Mouse (Mus musculus) stomach, embryonic 15.5 days (tissue): Measurements from ENCODE around the gene Cd151. TPM values are rescaled to one million over a fixed set of nuclear protein-coding genes. Genes with fewer than 3 reads are reported as not detected.

Experiments
- ATAC-seq: fragments of 200-750 bp; cut with Nextera tagmentation; 2 replicates; pipeline ENCODE4 v1.8.0; 2017; ENCODE audit warnings: low read depth, moderate number of reproducible peaks, moderate TSS enrichment; ENCODE audit not compliant: insufficient read depth, low FRiP score
- H3K27ac ChIP-seq: fragments of 300-500 bp; sonication (generic); 2 replicates; pipeline ENCODE4 v1.5.1; 2015; ENCODE audit warnings: mild to moderate bottlenecking, inconsistent platforms
- H3K27me3 ChIP-seq: fragments of 300-500 bp; sonication (generic); replicated peaks from 2 replicates; pipeline ENCODE4 v1.6.1; 2015; ENCODE audit warnings: inconsistent platforms
- H3K36me3 ChIP-seq: fragments of 300-500 bp; sonication (generic); 2 replicates; pipeline ENCODE4 v1.6.1; 2015; ENCODE audit warnings: inconsistent platforms
- H3K4me1 ChIP-seq: fragments of 300-500 bp; sonication (generic); 2 replicates; pipeline ENCODE4 v1.6.1; 2015; ENCODE audit warnings: inconsistent platforms
- H3K4me2 ChIP-seq: fragments of 300-500 bp; sonication (generic); 2 replicates; pipeline ENCODE4 v1.6.1; 2015; ENCODE audit warnings: mild to moderate bottlenecking, inconsistent platforms
- H3K4me3 ChIP-seq: fragments of 300-500 bp; sonication (generic); replicated peaks from 2 replicates; pipeline ENCODE4 v1.5.1; 2015; ENCODE audit warnings: inconsistent platforms
- H3K9ac ChIP-seq: fragments of 300-500 bp; sonication (generic); 2 replicates; pipeline ENCODE4 v1.6.1; 2015; ENCODE audit warnings: inconsistent platforms
- H3K9me3 ChIP-seq: fragments of 300-500 bp; sonication (generic); 2 replicates; pipeline ENCODE4 v1.6.1; 2016; ENCODE audit warnings: inconsistent platforms
- WGBS: fragments of 180-500 bp; shearing (Covaris S2); methylation state at CpG from one replicate; pipeline ENCODE4 v1.1.7; 2015; 5-methylcytosine and 5-hydroxymethylcytosine counted together
- polyA plus RNA-seq: library from polyadenylated mRNA; unstranded; fragments of >200 nt; fragmentation: Nextera tagmentation; extraction: Ambion mirVana; gene quantifications from 2 replicates; pipeline ENCODE4 v1.2.1, GENCODE M21; 2015

Cd151 gene
- polyA plus RNA-seq, 1 experiment from 2014 or later = 26.6 TPM

DNA sequence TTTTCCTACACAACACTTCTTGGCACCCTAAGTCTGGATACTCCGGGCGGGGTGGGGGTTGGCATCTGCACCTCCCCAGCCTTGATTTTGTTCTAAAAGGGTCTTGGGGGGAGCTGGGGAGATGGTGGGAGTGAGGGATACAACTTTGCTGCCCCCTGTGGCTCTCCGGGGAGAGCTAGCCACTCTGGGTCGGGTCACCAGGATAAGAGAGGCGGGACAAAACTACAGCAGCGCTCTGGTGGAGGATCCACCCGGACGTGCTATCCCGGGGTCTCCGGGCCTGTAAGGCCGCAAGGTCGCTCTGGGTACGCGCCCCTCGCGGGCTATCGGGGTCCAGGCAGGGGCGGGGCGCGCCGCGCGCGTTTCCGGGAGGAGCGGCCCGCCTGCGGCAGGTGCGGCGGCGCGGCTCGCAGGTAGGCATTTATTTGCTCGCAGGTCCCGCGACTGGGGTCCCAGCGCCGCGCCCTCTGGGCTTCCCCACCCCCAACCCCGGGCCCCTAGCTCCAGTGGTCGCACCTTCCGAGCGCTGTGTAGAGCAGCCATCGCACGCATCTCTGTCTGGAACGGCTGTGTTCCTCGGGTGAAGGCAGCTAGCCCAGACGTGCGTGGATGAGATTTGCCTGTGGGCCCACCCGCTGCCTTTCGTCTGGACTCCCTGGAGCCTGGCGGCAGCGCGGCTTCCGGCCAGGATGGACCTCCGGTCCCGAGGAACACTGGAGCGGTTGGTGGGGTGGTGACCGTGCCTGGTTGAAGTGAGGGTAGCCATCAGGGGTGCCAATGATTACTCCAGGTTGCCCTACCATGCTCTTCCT is 5.5 kb upstream of the Cd151 start:
- Histone ChIP-seq H3K4me1 (peaks cover 54% of the 10 kb centered on the region), H3K4me2 (peak overlapping the region; percentile 82), H3K9ac (peak overlapping the region; percentile 37), H3K27ac (peak overlapping the region; percentile 33; the same call in 1 of the 2 replicates), H3K4me3 (peak overlapping the region; percentile 46), H3K9me3 (no peaks in the 10 kb centered on the region), H3K27me3 (peaks cover 38% of the 10 kb centered on the region), H3K36me3 (0 out of 2 replicates have a peak, but pooled peaks cover 4% of the 10 kb centered on the region)
- WGBS = 3% methylated on average over 59 of the region's 59 CpGs
- no peak; the same call in 1 of the 2 replicates for ATAC-seq

DNA sequence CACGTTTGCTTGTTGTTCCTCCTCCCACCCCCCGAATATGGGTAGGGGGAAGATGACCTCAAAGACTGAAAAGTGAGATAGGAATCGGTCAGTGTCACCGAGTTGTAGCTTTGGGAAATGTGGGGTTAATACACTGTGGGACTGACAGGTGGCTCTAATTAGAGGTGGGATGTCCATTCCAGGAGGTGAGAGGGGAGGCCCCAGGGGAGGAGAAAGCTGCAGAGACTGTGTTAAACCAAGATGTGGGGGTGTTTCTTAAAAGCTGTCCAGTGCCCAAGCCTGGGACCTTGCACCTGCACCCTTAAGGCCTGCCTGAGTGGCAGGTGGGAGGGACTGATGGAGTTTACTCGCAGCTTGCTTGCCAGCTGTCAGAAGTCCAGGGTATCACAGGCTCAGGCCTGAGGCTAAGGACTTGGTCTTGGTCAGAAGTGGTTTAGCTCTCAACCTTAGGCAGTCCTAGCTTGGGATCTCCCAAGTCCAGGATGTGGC is 4.8 kb upstream of the Cd151 start:
- H3K36me3 ChIP-seq = 0 out of 2 replicates have a peak, but pooled peaks cover 4% of the 10 kb centered on the region
- peak; percentile 8; the same call in 1 of the 2 replicates for ATAC-seq
- H3K4me3 ChIP-seq = peak overlapping the region; percentile 46
- peak overlapping the region; percentile 33 for H3K27ac ChIP-seq
- H3K27me3 ChIP-seq = peaks cover 38% of the 10 kb centered on the region
- H3K9ac ChIP-seq = 0 out of 2 replicates have a peak overlapping the region, but pooled peaks have one; percentile 37
- H3K4me1 ChIP-seq = peaks cover 57% of the 10 kb centered on the region
- 22% methylated on average over 5 of the region's 5 CpGs for WGBS
- H3K9me3 ChIP-seq = no peaks in the 10 kb centered on the region
- H3K4me2 ChIP-seq = peak overlapping the region; percentile 82

DNA sequence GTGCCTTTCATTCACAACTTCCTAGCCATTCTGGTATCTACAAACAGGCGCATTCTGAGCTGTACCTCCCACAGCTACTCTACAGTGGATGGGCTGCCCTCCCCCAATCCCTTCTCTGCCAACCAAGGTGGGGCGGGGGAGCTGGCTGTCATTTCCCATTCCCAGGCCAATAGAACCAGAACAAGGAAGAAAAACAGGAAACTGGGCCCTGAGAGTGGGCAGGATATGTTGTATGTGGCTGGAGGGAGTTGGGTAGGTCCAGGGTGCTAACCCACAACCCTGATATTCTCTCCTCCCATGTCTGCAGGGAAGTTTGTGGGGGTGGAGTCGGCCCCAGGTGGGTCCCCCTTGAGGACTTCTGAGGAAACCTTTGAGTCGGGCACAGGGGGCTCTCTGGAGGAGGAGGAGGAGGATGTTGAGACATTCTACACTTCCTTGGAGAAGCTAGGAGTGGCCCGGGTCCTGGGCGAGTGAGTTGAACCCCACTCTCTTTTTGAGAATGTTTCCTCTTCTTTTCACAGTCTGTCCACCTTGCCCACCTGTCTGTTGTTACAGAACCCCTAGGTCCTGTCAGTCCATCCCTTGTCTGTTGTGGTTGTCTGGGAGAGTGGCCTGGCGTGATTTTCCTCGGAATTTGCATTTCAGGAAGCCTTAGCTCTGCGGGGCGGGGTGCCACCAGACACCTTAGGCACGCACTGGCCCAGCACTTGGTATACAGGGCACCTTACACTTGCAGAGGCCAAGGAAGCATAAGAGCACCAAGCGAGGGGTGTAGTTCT is 3.2 kb upstream of the Cd151 start:
- Histone ChIP-seq H3K27ac (peak overlapping the region; percentile 4; the same call in 1 of the 2 replicates), H3K27me3 (peaks cover 38% of the 10 kb centered on the region)

GRCm38 (mm10) chr7:141464603-141465201 is 2.5 kb upstream of the Cd151 start:
- H3K9ac ChIP-seq = 0 out of 2 replicates have a peak overlapping the region, but pooled peaks have one; percentile 13
- ATAC-seq = no peak
- peaks cover 33% of the 10 kb centered on the region for H3K27me3 ChIP-seq
- WGBS = 10% methylated on average over 38 of the region's 38 CpGs
- H3K4me3 ChIP-seq = peak overlapping the region; percentile 20
- no peaks in the 10 kb centered on the region for H3K9me3 ChIP-seq
- H3K4me2 ChIP-seq = peak overlapping the region; percentile 48
- H3K27ac ChIP-seq = no peak overlapping the region
- peaks cover 5% of the 10 kb centered on the region for H3K36me3 ChIP-seq
- peaks cover 71% of the 10 kb centered on the region for H3K4me1 ChIP-seq

More for the DNA sequence above, 3.2 kb upstream of the Cd151 start:
- WGBS = 43% methylated on average over 12 of the region's 12 CpGs
- H3K9ac ChIP-seq = no peak overlapping the region
- no peaks in the 10 kb centered on the region for H3K9me3 ChIP-seq
- H3K4me2 ChIP-seq = peak overlapping the region; percentile 48
- no peak for ATAC-seq
- 0 out of 2 replicates have a peak, but pooled peaks cover 2% of the 10 kb centered on the region for H3K36me3 ChIP-seq
- H3K4me3 ChIP-seq = peak overlapping the region; percentile 20
- peaks cover 69% of the 10 kb centered on the region for H3K4me1 ChIP-seq

DNA sequence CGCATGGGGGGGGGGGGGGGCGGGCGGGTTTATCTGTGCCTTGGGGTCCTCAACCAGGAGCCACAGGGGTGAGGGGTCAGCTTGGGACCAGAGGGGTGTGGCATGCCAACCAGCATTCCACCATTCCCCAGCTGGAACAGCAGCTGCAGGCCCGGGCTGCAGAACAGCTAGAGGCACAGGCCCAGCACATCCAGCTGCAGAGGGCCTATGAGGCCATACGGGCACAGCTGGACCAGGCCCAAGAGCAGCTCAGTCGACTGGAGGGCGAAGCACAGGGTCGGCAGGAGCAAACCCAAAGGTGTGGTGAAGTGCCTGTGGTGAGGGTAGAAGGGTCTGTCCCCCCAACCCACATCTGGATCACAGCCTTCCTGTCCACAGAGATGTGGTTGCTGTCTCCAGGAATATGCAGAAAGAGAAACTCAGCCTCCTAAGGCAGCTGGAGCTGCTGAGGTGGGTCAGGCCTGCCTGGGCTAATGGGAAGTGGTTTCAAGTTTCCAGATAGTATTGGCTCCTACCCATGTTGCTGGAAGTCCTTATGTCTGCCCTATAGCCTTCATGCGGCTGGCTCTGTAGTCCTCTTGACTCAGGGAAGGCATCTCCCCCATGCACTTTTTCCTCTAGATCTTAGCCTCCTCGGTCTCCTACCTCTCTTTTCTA is 1.7 kb upstream of the Cd151 start:
- Histone ChIP-seq H3K4me2 (peak overlapping the region; percentile 48), H3K36me3 (peaks cover 13% of the 10 kb centered on the region), H3K27me3 (peaks cover 32% of the 10 kb centered on the region), H3K4me1 (peaks cover 64% of the 10 kb centered on the region), H3K4me3 (no peak overlapping the region; the same call in 1 of the 2 replicates), H3K27ac (no peak overlapping the region), H3K9me3 (no peaks in the 10 kb centered on the region), H3K9ac (no peak overlapping the region)
- no peak for ATAC-seq
- WGBS = 37% methylated on average over 10 of the region's 10 CpGs

- Histone ChIP-seq H3K4me1 (peaks cover 60% of the 10 kb centered on the region), H3K27me3 (peaks cover 32% of the 10 kb centered on the region), H3K36me3 (peaks cover 18% of the 10 kb centered on the region), H3K9me3 (no peaks in the 10 kb centered on the region), H3K4me3 (no peak overlapping the region), H3K4me2 (no peak overlapping the region), H3K9ac (no peak overlapping the region), H3K27ac (no peak overlapping the region)
- ATAC-seq = no peak
- 78% methylated on average over 7 of the region's 7 CpGs for WGBS
Observed at GRCm38 (mm10) chr7:141466045-141466394, 1.2 kb upstream of the Cd151 start.

DNA sequence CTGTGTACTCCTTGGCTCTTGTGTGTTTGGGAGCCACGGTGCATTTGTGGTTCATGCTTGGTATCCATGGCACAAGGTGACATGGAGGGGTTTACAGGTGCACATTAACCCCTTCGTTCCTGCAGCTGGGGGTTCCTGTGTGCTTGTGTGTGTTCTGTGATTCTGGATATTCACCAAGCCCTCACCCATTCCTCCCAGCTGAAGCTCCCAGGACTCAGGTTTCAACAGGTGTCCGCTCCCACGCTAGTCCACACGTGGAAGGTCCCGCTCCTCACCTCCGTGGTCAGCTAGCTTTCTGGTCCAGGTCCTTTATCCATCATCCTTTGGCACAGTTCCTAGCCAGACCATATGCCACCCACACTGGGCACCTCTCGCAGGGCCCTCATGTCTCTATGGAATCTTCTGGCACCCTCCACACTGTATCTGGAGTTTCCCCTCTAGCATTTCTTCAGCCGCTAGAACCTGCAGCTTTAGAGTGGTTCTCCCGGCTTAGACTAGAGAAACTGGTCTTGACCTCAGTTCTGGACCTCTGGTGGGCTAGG is 514 bp upstream of the Cd151 start:
- Histone ChIP-seq H3K9me3 (no peaks in the 10 kb centered on the region), H3K4me3 (peak overlapping the region; percentile 83), H3K4me1 (peaks cover 54% of the 10 kb centered on the region), H3K4me2 (peak overlapping the region; percentile 84), H3K27me3 (peaks cover 31% of the 10 kb centered on the region), H3K36me3 (peaks cover 24% of the 10 kb centered on the region), H3K9ac (peak overlapping the region; percentile 62; the same call in 1 of the 2 replicates), H3K27ac (peak overlapping the region; percentile 95)
- ATAC-seq = no peak
- WGBS = 56% methylated on average over 10 of the region's 10 CpGs

GRCm38 (mm10) chr7:141468164-141468521 is 951 bp downstream of the Cd151 start:
- H3K27me3 ChIP-seq = peaks cover 18% of the 10 kb centered on the region
- ATAC-seq = no peak
- H3K9ac ChIP-seq = peak overlapping the region; percentile 62; the same call in 1 of the 2 replicates
- peaks cover 24% of the 10 kb centered on the region for H3K36me3 ChIP-seq
- peaks cover 46% of the 10 kb centered on the region for H3K4me1 ChIP-seq
- peak overlapping the region; percentile 84 for H3K4me2 ChIP-seq
- H3K4me3 ChIP-seq = peak overlapping the region; percentile 83
- 10% methylated on average over 5 of the region's 5 CpGs for WGBS
- H3K27ac ChIP-seq = peak overlapping the region; percentile 95
- H3K9me3 ChIP-seq = no peaks in the 10 kb centered on the region

GRCm38 (mm10) chr7:141468522-141469211 is 1.5 kb downstream of the Cd151 start:
- ATAC-seq = peak; percentile 57
- peak overlapping the region; percentile 95 for H3K27ac ChIP-seq
- H3K27me3 ChIP-seq = peaks cover 14% of the 10 kb centered on the region; the same call in 1 of the 2 replicates
- 6% methylated on average over 8 of the region's 8 CpGs for WGBS
- H3K4me3 ChIP-seq = peak overlapping the region; percentile 83
- H3K36me3 ChIP-seq = peaks cover 24% of the 10 kb centered on the region
- peak overlapping the region; percentile 62; the same call in 1 of the 2 replicates for H3K9ac ChIP-seq
- peaks cover 43% of the 10 kb centered on the region for H3K4me1 ChIP-seq
- peak overlapping the region; percentile 84 for H3K4me2 ChIP-seq
- no peaks in the 10 kb centered on the region for H3K9me3 ChIP-seq

DNA sequence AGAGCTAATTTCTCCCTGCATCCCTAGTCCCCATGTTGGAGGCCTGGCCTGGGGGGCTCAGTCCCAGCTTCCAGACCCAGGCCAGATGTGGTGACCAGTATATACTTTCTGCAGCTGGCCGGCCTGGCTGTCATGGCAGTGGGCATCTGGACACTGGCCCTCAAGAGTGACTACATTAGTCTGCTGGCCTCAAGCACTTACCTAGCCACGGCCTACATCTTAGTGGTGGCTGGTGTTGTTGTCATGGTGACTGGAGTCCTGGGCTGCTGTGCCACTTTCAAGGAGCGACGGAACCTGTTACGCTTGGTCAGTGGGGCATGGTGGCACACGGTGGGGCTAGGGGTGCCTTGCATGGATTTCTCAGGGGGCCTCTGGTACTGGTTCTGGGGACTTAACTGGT is 2.2 kb downstream of the Cd151 start:
- peak overlapping the region; percentile 83 for H3K4me3 ChIP-seq
- 86% methylated on average over 6 of the region's 6 CpGs for WGBS
- H3K9me3 ChIP-seq = no peaks in the 10 kb centered on the region
- peak overlapping the region; percentile 84 for H3K4me2 ChIP-seq
- H3K9ac ChIP-seq = peak overlapping the region; percentile 21; the same call in 1 of the 2 replicates
- peaks cover 46% of the 10 kb centered on the region for H3K4me1 ChIP-seq
- peak overlapping the region; percentile 95 for H3K27ac ChIP-seq
- H3K36me3 ChIP-seq = peaks cover 24% of the 10 kb centered on the region
- H3K27me3 ChIP-seq = peaks cover 7% of the 10 kb centered on the region; the same call in 1 of the 2 replicates
- ATAC-seq = no peak
